Mouse (Mus musculus) ES-Bruce4 (cell line): Measurements from ENCODE around the gene Noc2l. TPM values are rescaled to one million over a fixed set of nuclear protein-coding genes. Genes with fewer than 3 reads are reported as not detected.

Experiments used
- H3K27ac ChIP-seq: 2 replicates; pipeline ENCODE4 v1.5.1; 2012; ENCODE audit warnings: low read length, inconsistent platforms; ENCODE audit not compliant: insufficient read depth
- H3K27me3 ChIP-seq: 2 replicates; pipeline ENCODE4 v1.6.1; 2012; ENCODE audit warnings: mild to moderate bottlenecking, low read length, inconsistent platforms; ENCODE audit not compliant: control insufficient read depth, poor library complexity, insufficient read depth, severe bottlenecking
- H3K36me3 ChIP-seq: 2 replicates; pipeline ENCODE4 v1.6.1; 2012; ENCODE audit warnings: inconsistent platforms, mild to moderate bottlenecking, low read length, moderate library complexity; ENCODE audit not compliant: control insufficient read depth, poor library complexity, insufficient read depth, severe bottlenecking
- H3K4me1 ChIP-seq: one replicate; pipeline ENCODE4 v1.8.1; 2011; ENCODE audit warnings: low read length; ENCODE audit not compliant: control insufficient read depth, insufficient read depth
- H3K4me3 ChIP-seq: 2 replicates; pipeline ENCODE4 v1.5.1; 2011; ENCODE audit warnings: low read depth, mild to moderate bottlenecking, low read length
- H3K9ac ChIP-seq: 2 replicates; pipeline ENCODE4 v1.6.1; 2012; ENCODE audit warnings: low read depth, mild to moderate bottlenecking, inconsistent platforms; ENCODE audit not compliant: poor library complexity, severe bottlenecking
- H3K9me3 ChIP-seq: replicated peaks from 2 replicates; pipeline ENCODE4 v1.6.1; 2012; ENCODE audit warnings: mild to moderate bottlenecking, low read length, inconsistent platforms; ENCODE audit not compliant: control insufficient read depth, poor library complexity, insufficient read depth, severe bottlenecking
- CTCF ChIP-seq: IDR thresholded peaks from one replicate; pipeline ENCODE4 v1.8.1; 2011; ENCODE audit warnings: low read depth, low read length
- EP300 ChIP-seq: IDR thresholded peaks from 2 replicates; pipeline ENCODE4 v1.6.1; 2011; ENCODE audit warnings: low read depth, low read length; ENCODE audit not compliant: insufficient read depth
- POLR2A ChIP-seq: IDR thresholded peaks from one replicate; pipeline ENCODE4 v1.8.1; 2011; ENCODE audit warnings: low read length; ENCODE audit not compliant: insufficient read depth
- polyA plus RNA-seq: library from polyadenylated mRNA; stranded (reverse); fragments of >200 nt; gene quantifications from 2 replicates; pipeline ENCODE4 v1.2.4, GENCODE M21; 2011; ENCODE audit warnings: low read depth; ENCODE audit not compliant: missing spikeins, insufficient read depth, insufficient read length

The Noc2l gene
- polyA plus RNA-seq, 1 experiment: 138 TPM

GRCm38 (mm10) chr4:156194346-156194745 is 41.5 kb upstream of the Noc2l start:
- H3K27me3 ChIP-seq: no peaks in the 10 kb centered on the region
- no peak overlapping the region for H3K4me3 ChIP-seq
- no peaks in the 10 kb centered on the region for H3K9me3 ChIP-seq
- peak overlapping the region; percentile 63 for H3K27ac ChIP-seq
- TF ChIP-seq EP300 (no peak), POLR2A (no peak), CTCF (no peak)
- H3K36me3 ChIP-seq: peaks cover 16% of the 10 kb centered on the region
- H3K4me1 ChIP-seq: peaks cover 29% of the 10 kb centered on the region
- H3K9ac ChIP-seq: no peak overlapping the region

GRCm38 (mm10) chr4:156195927-156196870 is 39.6 kb upstream of the Noc2l start:
- H3K9ac ChIP-seq: peak overlapping the region; percentile 84

GRCm38 (mm10) chr4:156197131-156197828 is 38.5 kb upstream of the Noc2l start, which contains the start of gene Agrn:
Agrn (minus strand) TSS chr4:156197488.
- Histone ChIP-seq H3K4me3 (peak within 1 kb of the TSS; percentile 93), H3K9me3 (no peaks in the 10 kb centered on the region), H3K27me3 (no peaks in the 10 kb centered on the region), H3K4me1 (peaks cover 11% of the 10 kb centered on the region), H3K9ac (peak within 1 kb of the TSS; percentile 84), H3K36me3 (0 out of 2 replicates have a peak, but pooled peaks cover 5% of the 10 kb centered on the region), H3K27ac (peak within 1 kb of the TSS; percentile 34; the same call in 1 of the 2 replicates)
- TF ChIP-seq CTCF (no peak), EP300 (no peak), POLR2A (no peak)

More at GRCm38 (mm10) chr4:156195927-156196870, 39.6 kb upstream of the Noc2l start:
- Histone ChIP-seq H3K27ac (no peak overlapping the region), H3K4me3 (peak overlapping the region; percentile 93), H3K9me3 (no peaks in the 10 kb centered on the region), H3K4me1 (peaks cover 14% of the 10 kb centered on the region), H3K27me3 (no peaks in the 10 kb centered on the region), H3K36me3 (peaks cover 10% of the 10 kb centered on the region; the same call in 1 of the 2 replicates)
- TF ChIP-seq EP300 (peak; percentile 71; the same call in 1 of the 2 replicates), CTCF (no peak), POLR2A (no peak)

- peaks cover 11% of the 10 kb centered on the region for H3K4me1 ChIP-seq
- no peaks in the 10 kb centered on the region for H3K9me3 ChIP-seq
- H3K27ac ChIP-seq: peak overlapping the region; percentile 34; the same call in 1 of the 2 replicates
- peak overlapping the region; percentile 74 for H3K4me3 ChIP-seq
- TF ChIP-seq EP300: 0 out of 2 replicates have a peak, but pooled peaks have one; percentile 19
- TF ChIP-seq CTCF: no peak
- H3K36me3 ChIP-seq: 0 out of 2 replicates have a peak, but pooled peaks cover 5% of the 10 kb centered on the region
- H3K27me3 ChIP-seq: no peaks in the 10 kb centered on the region
- H3K9ac ChIP-seq: peak overlapping the region; percentile 56
Measured at GRCm38 (mm10) chr4:156197829-156198205, 38.0 kb upstream of the Noc2l start.

GRCm38 (mm10) chr4:156200623-156201475 is 35.0 kb upstream of the Noc2l start, which contains the start of gene Isg15:
Isg15 (minus strand) TSS chr4:156200818.
- Histone ChIP-seq H3K36me3 (no peaks in the 10 kb centered on the region), H3K9ac (no peak within 1 kb of the TSS), H3K9me3 (no peaks in the 10 kb centered on the region), H3K4me1 (no peaks in the 10 kb centered on the region), H3K4me3 (no peak within 1 kb of the TSS), H3K27ac (no peak within 1 kb of the TSS), H3K27me3 (peaks cover 7% of the 10 kb centered on the region; the same call in 1 of the 2 replicates)
- TF ChIP-seq CTCF (no peak), EP300 (no peak), POLR2A (no peak)
